20 mouse cellular contexts compared by ENCODE assay signal in genomic region chr4:55088922-55089321, GRCm38 (mm10).
DNase-seq lines count a peak whose midpoint lies in the region; ATAC-seq lines count a peak whose summit lies in the region.
"Had no signal": no experiment of that assay in that cellular context is flagged by ENCODE, and none has a peak within 500 bp of the region (broad histone marks: within the 10 kb centered on the region; RNA-seq: fewer than 3 reads in every experiment).

No protein-coding gene starts in this region.

- no peaks in the 10 kb centered on the region for H3K27me3 ChIP-seq in embryonic facial prominence, embryonic 12.5 days
- H3K27me3 ChIP-seq in embryonic facial prominence, embryonic 10.5 days (replicated peaks; ENCODE audit: low read depth, poor library complexity, severe bottlenecking) = no peaks in the 10 kb centered on the region
- H3K27me3 ChIP-seq in midbrain, embryonic 10.5 days (ENCODE audit: low read depth, poor library complexity, severe bottlenecking) = no peaks in the 10 kb centered on the region
- no peaks in the 10 kb centered on the region for H3K27me3 ChIP-seq in midbrain, embryonic 11.5 days (ENCODE audit: control insufficient read depth, insufficient read depth, low read length)
- no peaks in the 10 kb centered on the region for H3K27me3 ChIP-seq in forebrain, embryonic 14.5 days (replicated peaks; ENCODE audit: control insufficient read depth, insufficient read depth, low read length)
- H3K27me3 ChIP-seq in midbrain, embryonic 16.5 days (ENCODE audit: control insufficient read depth, insufficient read depth, low read depth, low read length) = no peaks in the 10 kb centered on the region
- H3K27me3 ChIP-seq: heart, embryonic 15.5 days; liver, embryonic 12.5 days; lung, embryonic 15.5 days had no signal

- no peaks in the 10 kb centered on the region for H3K9me3 ChIP-seq in embryonic facial prominence, embryonic 12.5 days
- no peaks in the 10 kb centered on the region for H3K9me3 ChIP-seq in embryonic facial prominence, embryonic 10.5 days
- H3K9me3 ChIP-seq in midbrain, embryonic 10.5 days (replicated peaks) = no peaks in the 10 kb centered on the region
- no peaks in the 10 kb centered on the region for H3K9me3 ChIP-seq in midbrain, embryonic 11.5 days (ENCODE audit: control insufficient read depth, low read length)
- no peaks in the 10 kb centered on the region for H3K9me3 ChIP-seq in forebrain, embryonic 14.5 days (replicated peaks; ENCODE audit: control insufficient read depth, low read length)
- H3K9me3 ChIP-seq in midbrain, embryonic 16.5 days (replicated peaks; ENCODE audit: control insufficient read depth, low read length, poor library complexity, severe bottlenecking) = no peaks in the 10 kb centered on the region
- H3K9me3 ChIP-seq: heart, embryonic 15.5 days; hindbrain, embryonic 10.5 days; liver, embryonic 12.5 days; lung, embryonic 15.5 days had no signal

- H3K4me3 ChIP-seq in embryonic facial prominence, embryonic 12.5 days = no peak overlapping the region
- no peak overlapping the region for H3K4me3 ChIP-seq in embryonic facial prominence, embryonic 10.5 days
- H3K4me3 ChIP-seq in midbrain, embryonic 10.5 days = no peak overlapping the region
- H3K4me3 ChIP-seq in midbrain, embryonic 11.5 days (ENCODE audit: low read depth, low read length) = no peak overlapping the region
- H3K4me3 ChIP-seq in forebrain, embryonic 14.5 days (ENCODE audit: low read depth, low read length) = no peak overlapping the region
- H3K4me3 ChIP-seq in midbrain, embryonic 16.5 days (ENCODE audit: low read depth, low read length) = no peak overlapping the region
- H3K4me3 ChIP-seq: erythroblast, embryonic 14.5 days; gastrocnemius, adult 2 months; heart, embryonic 15.5 days; hindbrain, embryonic 10.5 days; liver, embryonic 12.5 days; lung, embryonic 15.5 days had no signal

- DNase-seq in embryonic facial prominence, embryonic 10.5 days (ENCODE audit: low spot score) = no peak
- no peak for DNase-seq in midbrain, embryonic 10.5 days (ENCODE audit: low spot score)
- DNase-seq in midbrain, embryonic 11.5 days (ENCODE audit: low spot score, missing footprints) = no peak
- DNase-seq in forebrain, embryonic 14.5 days (ENCODE audit: low spot score) = peak; percentile 22
- DNase-seq in cerebellum, postnatal 25 days = no peak
- DNase-seq in cerebellum, adult 9-11 months = no peak
- DNase-seq: adrenal gland, postnatal 14 days; cerebellum, adult 18-20 months; gastrocnemius, adult 2 months; left cerebral cortex, postnatal 4 days; right cerebral cortex, adult 18-20 months; thymus, postnatal 4 days had no signal

- no peak overlapping the region for H3K9ac ChIP-seq in embryonic facial prominence, embryonic 12.5 days
- no peak overlapping the region for H3K9ac ChIP-seq in midbrain, embryonic 11.5 days (ENCODE audit: low read length)
- no peak overlapping the region for H3K9ac ChIP-seq in forebrain, embryonic 14.5 days (ENCODE audit: low read length)
- H3K9ac ChIP-seq in midbrain, embryonic 16.5 days (ENCODE audit: low read depth, low read length) = no peak overlapping the region
- H3K9ac ChIP-seq: heart, embryonic 15.5 days; liver, embryonic 12.5 days; lung, embryonic 15.5 days had no signal

- WGBS in embryonic facial prominence, embryonic 12.5 days = 37% methylated on average over 6 of the region's 6 CpGs
- 68% methylated on average over 6 of the region's 6 CpGs for WGBS in embryonic facial prominence, embryonic 10.5 days
- 54% methylated on average over 6 of the region's 6 CpGs for WGBS in midbrain, embryonic 10.5 days
- 33% methylated on average over 6 of the region's 6 CpGs for WGBS in midbrain, embryonic 11.5 days
- WGBS in forebrain, embryonic 14.5 days = 48% methylated on average over 6 of the region's 6 CpGs
- WGBS in midbrain, embryonic 16.5 days = 23% methylated on average over 6 of the region's 6 CpGs

- H3K4me2 ChIP-seq in embryonic facial prominence, embryonic 12.5 days (replicated peaks) = no peak overlapping the region
- H3K4me2 ChIP-seq in midbrain, embryonic 11.5 days = no peak overlapping the region
- no peak overlapping the region for H3K4me2 ChIP-seq in forebrain, embryonic 14.5 days (ENCODE audit: low read length)
- no peak overlapping the region for H3K4me2 ChIP-seq in midbrain, embryonic 16.5 days (ENCODE audit: low read length)
- H3K4me2 ChIP-seq: heart, embryonic 15.5 days; liver, embryonic 12.5 days; lung, embryonic 15.5 days had no signal

- peaks cover 5% of the 10 kb centered on the region; the same call in 1 of the 2 replicates for H3K36me3 ChIP-seq in embryonic facial prominence, embryonic 12.5 days
- peaks cover 12% of the 10 kb centered on the region for H3K36me3 ChIP-seq in embryonic facial prominence, embryonic 10.5 days (replicated peaks)
- H3K36me3 ChIP-seq in midbrain, embryonic 10.5 days = peaks cover 7% of the 10 kb centered on the region
- H3K36me3 ChIP-seq in midbrain, embryonic 11.5 days (ENCODE audit: control insufficient read depth, insufficient read depth, low read length) = peaks cover 4% of the 10 kb centered on the region; the same call in 1 of the 2 replicates
- peaks cover 10% of the 10 kb centered on the region for H3K36me3 ChIP-seq in forebrain, embryonic 14.5 days (ENCODE audit: control insufficient read depth, insufficient read depth, low read length)
- 0 out of 2 replicates have a peak, but pooled peaks cover under 1% of the 10 kb centered on the region for H3K36me3 ChIP-seq in midbrain, embryonic 16.5 days (ENCODE audit: control insufficient read depth, insufficient read depth, low read length)
- H3K36me3 ChIP-seq: heart, embryonic 15.5 days; liver, embryonic 12.5 days; lung, embryonic 15.5 days had no signal

- no peak for ATAC-seq in embryonic facial prominence, embryonic 12.5 days (ENCODE audit: insufficient number of reproducible peaks, insufficient read depth, low FRiP score, low TSS enrichment)
- ATAC-seq in midbrain, embryonic 11.5 days (ENCODE audit: low FRiP score) = no peak
- no peak for ATAC-seq in forebrain, embryonic 14.5 days
- ATAC-seq in midbrain, embryonic 16.5 days = peak; percentile 39; the same call in 1 of the 2 replicates
- ATAC-seq: inflammation-experienced regulatory T-cells, adult 6 months; liver, embryonic 12.5 days had no signal

- 0 out of 2 replicates have a peak overlapping the region, but pooled peaks have one; percentile 18 for H3K27ac ChIP-seq in embryonic facial prominence, embryonic 12.5 days
- H3K27ac ChIP-seq in embryonic facial prominence, embryonic 10.5 days (replicated peaks) = no peak overlapping the region
- H3K27ac ChIP-seq in midbrain, embryonic 10.5 days (replicated peaks) = peak overlapping the region; percentile 50; the same call in 1 of the 2 replicates
- no peak overlapping the region for H3K27ac ChIP-seq in midbrain, embryonic 11.5 days (ENCODE audit: low read depth, low read length)
- no peak overlapping the region for H3K27ac ChIP-seq in forebrain, embryonic 14.5 days (ENCODE audit: low read depth, low read length)
- H3K27ac ChIP-seq in midbrain, embryonic 16.5 days (ENCODE audit: low read length) = peak overlapping the region; percentile 46
- H3K27ac ChIP-seq: gastrocnemius, adult 2 months; heart, embryonic 15.5 days; liver, embryonic 12.5 days; lung, embryonic 15.5 days had no signal

- H3K4me1 ChIP-seq in embryonic facial prominence, embryonic 12.5 days = no peaks in the 10 kb centered on the region
- no peaks in the 10 kb centered on the region for H3K4me1 ChIP-seq in embryonic facial prominence, embryonic 10.5 days
- H3K4me1 ChIP-seq in midbrain, embryonic 10.5 days = peaks cover 16% of the 10 kb centered on the region
- H3K4me1 ChIP-seq in midbrain, embryonic 11.5 days (ENCODE audit: control insufficient read depth, insufficient read depth, low read length) = no peaks in the 10 kb centered on the region
- no peaks in the 10 kb centered on the region for H3K4me1 ChIP-seq in forebrain, embryonic 14.5 days (ENCODE audit: control insufficient read depth, insufficient read depth, low read length)
- H3K4me1 ChIP-seq in midbrain, embryonic 16.5 days (ENCODE audit: control insufficient read depth, insufficient read depth, low read length) = peaks cover 2% of the 10 kb centered on the region; the same call in 1 of the 2 replicates
- H3K4me1 ChIP-seq: heart, embryonic 15.5 days; liver, embryonic 12.5 days had no signal

Comparison
In these comparisons a context has a peak if more than half of its experiments do, and no peak if none do; other contexts are left out.
1. H3K27ac ChIP-seq: peak in embryonic facial prominence, embryonic 12.5 days (single experiment), midbrain, embryonic 10.5 days (single experiment) and midbrain, embryonic 16.5 days (single experiment); none in embryonic facial prominence, embryonic 10.5 days (single experiment), midbrain, embryonic 11.5 days (single experiment) and forebrain, embryonic 14.5 days (single experiment).